Mouse (Mus musculus) CH12.LX (cell line): Measurements from ENCODE around the gene Gm26741. TPM values are rescaled to one million over a fixed set of nuclear protein-coding genes. Genes with fewer than 3 reads are reported as not detected.

ENCODE experiments used
- DNase-seq: peaks from one replicate; pipeline ENCODE4 v3.0.0-alpha.2; 2013; ENCODE audit errors: extremely low read depth
- H3K27ac ChIP-seq: 2 replicates; pipeline ENCODE4 v1.5.1; 2012; ENCODE audit warnings: low read depth, mild to moderate bottlenecking, control low read depth, moderate library complexity; ENCODE audit not compliant: insufficient read depth
- H3K27me3 ChIP-seq: replicated peaks from 2 replicates; pipeline ENCODE3; 2012; ENCODE audit warnings: inconsistent platforms
- H3K36me3 ChIP-seq, 2 experiments: replicated peaks in 1 of 2; 2 replicates each; pipeline versions ENCODE3 to v1.6.1; 2012; ENCODE audit warnings: inconsistent platforms in 1 of 2, low read length in 1 of 2, mild to moderate bottlenecking in 1 of 2, mixed read lengths in 1 of 2, moderate library complexity in 1 of 2; ENCODE audit not compliant: control insufficient read depth in 1 of 2, insufficient read depth in 1 of 2
- H3K4me1 ChIP-seq, 2 experiments: 2 replicates each; pipeline ENCODE4 v1.6.1; 2012; ENCODE audit warnings: inconsistent platforms in 1 of 2, moderate library complexity in 1 of 2; ENCODE audit not compliant: insufficient read depth in 2 of 2, control insufficient read depth in 1 of 2
- H3K4me2 ChIP-seq: 2 replicates; pipeline ENCODE4 v1.6.1; 2012; ENCODE audit warnings: low read depth, mild to moderate bottlenecking, control low read depth; ENCODE audit not compliant: poor library complexity, insufficient read depth, severe bottlenecking
- H3K4me3 ChIP-seq, 3 experiments: fragments of 150-350 bp in 1 of 3; sonication (generic) in 1 of 3; replicated peaks in 1 of 3; 2 replicates each; pipeline versions ENCODE3 to v1.5.1; 2011 to 2012; ENCODE audit warnings: low read depth in 2 of 3, low read length in 2 of 3, mild to moderate bottlenecking in 2 of 3, moderate library complexity in 2 of 3, control low read depth in 1 of 3, improper control_type of control experiment in 1 of 3, inconsistent platforms in 1 of 3, mixed read lengths in 1 of 3; ENCODE audit not compliant: poor library complexity in 1 of 3
- H3K79me2 ChIP-seq: replicated peaks from 2 replicates; pipeline ENCODE4 v1.6.1; 2012; ENCODE audit warnings: mild to moderate bottlenecking, moderate library complexity; ENCODE audit not compliant: control insufficient read depth, poor library complexity, insufficient read depth, severe bottlenecking; ENCODE audit errors: extremely low read depth
- H3K9ac ChIP-seq: 2 replicates; pipeline ENCODE4 v1.6.1; 2012; ENCODE audit warnings: low read depth, mild to moderate bottlenecking, control low read depth, moderate library complexity; ENCODE audit not compliant: insufficient read depth
- H3K9me3 ChIP-seq: replicated peaks from 2 replicates; pipeline ENCODE3; 2012; ENCODE audit warnings: low read length, inconsistent platforms, mixed read lengths
- BHLHE40 ChIP-seq: IDR thresholded peaks from 2 replicates; pipeline ENCODE4 v1.6.1; 2011; ENCODE audit warnings: mild to moderate bottlenecking, low read depth, low read length, improper control_type of control experiment
- CHD1 ChIP-seq: IDR thresholded peaks from 2 replicates; pipeline ENCODE4 v1.6.1; 2012; ENCODE audit warnings: low read depth, low read length, improper control_type of control experiment, inconsistent platforms
- CHD2 ChIP-seq: IDR thresholded peaks from 2 replicates; pipeline ENCODE4 v1.6.1; 2011; ENCODE audit warnings: low read length, improper control_type of control experiment
- CTCF ChIP-seq, 2 experiments: IDR thresholded peaks in 1 of 2; conservative IDR thresholded peaks in 1 of 2; 2 replicates each; pipeline ENCODE4 v1.5.1; 2011 to 2012; ENCODE audit warnings: low read depth in 2 of 2, low read length in 2 of 2, improper control_type of control experiment in 1 of 2, inconsistent platforms in 1 of 2, mild to moderate bottlenecking in 1 of 2, moderate library complexity in 1 of 2
- E2F4 ChIP-seq: IDR thresholded peaks from 2 replicates; pipeline ENCODE4 v1.6.1; 2011; ENCODE audit warnings: low read depth, low read length, improper control_type of control experiment; ENCODE audit not compliant: insufficient replicate concordance
- ELF1 ChIP-seq: IDR thresholded peaks from 2 replicates; pipeline ENCODE4 v1.6.1; 2014; ENCODE audit warnings: low read depth, mild to moderate bottlenecking, inconsistent platforms, low read length, improper control_type of control experiment
- EP300 ChIP-seq: IDR thresholded peaks from 2 replicates; pipeline ENCODE4 v1.6.1; 2011; ENCODE audit warnings: low read length, improper control_type of control experiment
- JUN ChIP-seq: IDR thresholded peaks from 2 replicates; pipeline ENCODE4 v1.6.1; 2011; ENCODE audit warnings: low read depth, mild to moderate bottlenecking, low read length, improper control_type of control experiment, moderate library complexity; ENCODE audit not compliant: insufficient read depth
- JUND ChIP-seq: conservative IDR thresholded peaks from 2 replicates; pipeline ENCODE4 v1.6.1; 2011; ENCODE audit warnings: low read depth, low read length, improper control_type of control experiment
- KAT2A ChIP-seq: IDR thresholded peaks from 2 replicates; pipeline ENCODE4 v1.6.1; 2012; ENCODE audit warnings: low read length, improper control_type of control experiment, inconsistent platforms; ENCODE audit not compliant: insufficient replicate concordance
- MXI1 ChIP-seq: IDR thresholded peaks from 2 replicates; pipeline ENCODE4 v1.6.1; 2011; ENCODE audit warnings: mild to moderate bottlenecking, low read depth, low read length, improper control_type of control experiment
- MYC ChIP-seq: IDR thresholded peaks from 2 replicates; pipeline ENCODE4 v1.6.1; 2011; ENCODE audit warnings: low read depth, mild to moderate bottlenecking, improper control_type of control experiment, low read length
- NRF1 ChIP-seq: IDR thresholded peaks from 2 replicates; pipeline ENCODE4 v1.6.1; 2014; ENCODE audit warnings: low read depth, mild to moderate bottlenecking, inconsistent platforms, low read length, improper control_type of control experiment, moderate library complexity
- POLR2AphosphoS2 ChIP-seq: IDR thresholded peaks from 2 replicates; pipeline ENCODE4 v1.6.1; 2011; ENCODE audit warnings: low read depth, low read length, improper control_type of control experiment
- SIN3A ChIP-seq: IDR thresholded peaks from 2 replicates; pipeline ENCODE4 v1.6.1; 2012; ENCODE audit warnings: low read length, improper control_type of control experiment, inconsistent platforms
- SMC3 ChIP-seq: IDR thresholded peaks from 2 replicates; pipeline ENCODE4 v1.6.1; 2011; ENCODE audit warnings: low read depth, low read length, improper control_type of control experiment
- TCF12 ChIP-seq: IDR thresholded peaks from 2 replicates; pipeline ENCODE4 v1.6.1; 2014; ENCODE audit warnings: low read depth, mild to moderate bottlenecking, inconsistent platforms, low read length, improper control_type of control experiment
- USF1 ChIP-seq: IDR thresholded peaks from 2 replicates; pipeline ENCODE4 v1.6.1; 2014; ENCODE audit warnings: low read depth, mild to moderate bottlenecking, inconsistent platforms, low read length, improper control_type of control experiment
- ZC3H11A ChIP-seq: IDR thresholded peaks from 2 replicates; pipeline ENCODE4 v1.6.1; 2012; ENCODE audit warnings: low read depth, mild to moderate bottlenecking, inconsistent platforms, low read length, improper control_type of control experiment
- ZMIZ1 ChIP-seq: IDR thresholded peaks from 2 replicates; pipeline ENCODE4 v1.6.1; 2012; ENCODE audit warnings: low read depth, mild to moderate bottlenecking, inconsistent platforms, low read length, improper control_type of control experiment
- ZNF384 ChIP-seq: IDR thresholded peaks from 2 replicates; pipeline ENCODE4 v1.6.1; 2012; ENCODE audit warnings: low read depth, low read length, improper control_type of control experiment, inconsistent platforms
- dilution Hi-C: fragments of 300-500 bp; cut with MboI; formaldehyde crosslinking; loops from 2 replicates; pipeline ENCODE4 v1.14.3; 2020; ENCODE audit warnings: low sequenced_read_pairs; ENCODE audit not compliant: extremely low pct_unique_long_range_greater_than_20kb, extremely low pct_ligation_motif_present
- in situ Hi-C: fragments of 300-500 bp; cut with MboI; formaldehyde crosslinking; loops from 3 replicates; pipeline ENCODE4 v1.14.3; 2019; ENCODE audit warnings: low sequenced_read_pairs, low pct_ligation_motif_present, low pct_unique_long_range_greater_than_20kb, mixed read lengths
- polyA plus RNA-seq: library from polyadenylated mRNA; unstranded; fragments of >175 nt; gene quantifications from 2 replicates; pipeline ENCODE4 v1.2.1, GENCODE M21; 2012; ENCODE audit warnings: low read depth; ENCODE audit not compliant: insufficient read length
- total RNA-seq, 2 experiments: library from RNA; depleted of rRNA; stranded (reverse); fragments of 300-350 nt in 1 of 2; fragments of >200 nt in 1 of 2; gene quantifications; 2 replicates each; pipeline ENCODE4 v1.2.3; 2012 to 2014

Gm26741 gene
- total and polyA plus RNA-seq, 3 experiments, result not detected

DNA sequence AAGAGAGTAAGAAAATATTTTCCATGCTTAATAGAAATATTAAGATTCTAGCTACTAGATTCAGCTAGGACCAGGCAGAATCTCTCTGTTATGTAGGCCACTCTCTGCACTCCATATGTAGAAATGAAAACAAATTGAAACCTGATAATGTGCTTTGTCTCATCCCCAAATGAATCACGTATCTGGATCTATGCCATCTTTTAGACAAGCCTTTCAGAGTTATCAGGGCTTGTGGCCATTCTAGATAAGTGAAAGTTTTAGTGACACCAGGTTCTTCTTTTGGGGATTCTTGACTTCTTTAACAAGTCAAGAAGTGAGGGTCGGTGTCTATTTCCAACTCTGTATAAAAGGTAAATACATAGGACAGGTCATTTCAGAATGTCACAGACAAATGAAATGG, 40.1 kb downstream of the Gm26741 start:
- Histone ChIP-seq H3K36me3 (no peaks in the 10 kb centered on the region), H3K4me3 (no peak overlapping the region), H3K4me1 (no peaks in the 10 kb centered on the region), H3K79me2 (no peaks in the 10 kb centered on the region), H3K27ac (no peak overlapping the region), H3K9ac (no peak overlapping the region), H3K4me2 (no peak overlapping the region), H3K9me3 (no peaks in the 10 kb centered on the region), H3K27me3 (no peaks in the 10 kb centered on the region)
- in situ Hi-C loops (loop anchor here (25.0 kb wide), 1 partner anchor 286 kb away; no protein-coding TSS in a partner anchor), dilution Hi-C loops (no loop called here)
- DNase-seq, result no peak
- TF ChIP-seq ZMIZ1, result no peak
- TF ChIP-seq MYC, result no peak
- no peak for TF ChIP-seq MXI1
- no peak for TF ChIP-seq TCF12

DNA sequence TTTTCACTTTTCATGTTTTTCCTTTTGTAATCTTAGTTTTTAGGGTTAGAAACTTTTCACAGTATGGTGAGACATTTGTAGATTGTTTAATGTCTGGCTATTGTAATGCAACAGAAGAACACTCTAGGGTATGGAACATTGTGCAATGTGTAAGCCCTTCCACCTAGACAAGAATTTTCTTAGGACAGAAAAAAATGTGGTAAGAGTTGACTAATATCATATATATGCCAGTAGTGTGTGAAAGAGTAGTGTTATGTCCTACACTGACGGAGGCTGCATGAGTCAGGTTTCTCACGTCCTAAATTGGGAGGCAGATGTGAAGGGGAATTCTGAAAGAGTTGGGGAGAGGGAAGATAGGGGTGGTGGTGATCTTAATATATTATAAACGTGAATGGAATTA, 41.2 kb downstream of the Gm26741 start:
- in situ Hi-C loops, result loop anchor here (25.0 kb wide), 1 partner anchor 287 kb away; no protein-coding TSS in a partner anchor
- DNase-seq, result no peak

DNA sequence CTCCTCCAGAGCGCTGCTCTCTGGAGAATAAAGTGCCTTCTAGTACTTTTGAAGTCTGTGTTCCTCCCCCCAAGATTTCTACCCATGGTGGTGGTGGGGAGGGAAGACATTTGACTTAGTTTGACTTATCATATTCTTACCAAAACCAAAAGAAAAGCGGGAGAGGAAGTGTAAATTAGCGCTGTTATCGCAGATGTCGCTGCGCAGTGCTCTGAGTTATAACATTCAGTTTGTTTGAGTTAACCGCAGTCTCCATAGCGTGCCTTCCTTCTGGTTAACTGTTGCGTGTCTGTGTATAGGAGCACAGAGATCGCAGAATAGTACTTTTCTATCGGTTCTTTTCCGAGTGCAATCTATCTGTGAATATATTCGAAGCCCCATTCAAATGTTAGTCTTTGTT, 46.6 kb downstream of the Gm26741 start:
- dilution Hi-C loops (no loop called here), in situ Hi-C loops (no loop called here)
- H3K9me3 ChIP-seq, result no peaks in the 10 kb centered on the region
- H3K4me1 ChIP-seq, result no peaks in the 10 kb centered on the region
- H3K79me2 ChIP-seq, result no peaks in the 10 kb centered on the region
- no peaks in the 10 kb centered on the region for H3K36me3 ChIP-seq
- no peak overlapping the region for H3K4me2 ChIP-seq
- H3K4me3 ChIP-seq, result no peak overlapping the region
- H3K9ac ChIP-seq, result no peak overlapping the region
- no peaks in the 10 kb centered on the region for H3K27me3 ChIP-seq
- DNase-seq, result no peak
- no peak overlapping the region for H3K27ac ChIP-seq
- no peak for TF ChIP-seq CTCF (conservative IDR thresholded peaks at IDR 0.05 in 1 of 2, IDR thresholded peaks at IDR 0.05 in 1 of 2; ENCODE audit: low read depth in 2 of 2, low read length in 2 of 2)

More for the DNA sequence above, 41.2 kb downstream of the Gm26741 start:
- no peaks in the 10 kb centered on the region for H3K36me3 ChIP-seq
- no peak overlapping the region for H3K27ac ChIP-seq
- no peaks in the 10 kb centered on the region for H3K4me1 ChIP-seq
- no peaks in the 10 kb centered on the region for H3K9me3 ChIP-seq
- no peak overlapping the region for H3K4me2 ChIP-seq
- dilution Hi-C loops, result no loop called here
- TF ChIP-seq SIN3A (no peak), JUND (no peak), SMC3 (no peak), NRF1 (no peak), ZC3H11A (no peak), KAT2A (no peak), CHD1 (no peak), ELF1 (no peak), ZNF384 (no peak), CTCF (conservative IDR thresholded peaks at IDR 0.05 in 1 of 2, IDR thresholded peaks at IDR 0.05 in 1 of 2; ENCODE audit: low read depth in 2 of 2, low read length in 2 of 2) (no peak), USF1 (no peak), MXI1 (no peak), TCF12 (no peak), POLR2AphosphoS2 (no peak), E2F4 (no peak), EP300 (no peak), JUN (no peak), CHD2 (no peak), BHLHE40 (no peak)
- H3K79me2 ChIP-seq, result no peaks in the 10 kb centered on the region
- H3K4me3 ChIP-seq, result no peak overlapping the region
- H3K27me3 ChIP-seq, result no peaks in the 10 kb centered on the region
- H3K9ac ChIP-seq, result no peak overlapping the region
